Mouse (Mus musculus): ENCODE data around the gene Tet2.

The Tet2 gene

GRCm38 (mm10) chr3:133522289-133522688 lies 22.6 kb downstream of the Tet2 start:
- no peak for DNase-seq (ENCODE audit: low read depth, low spot score)

- DNase-seq (ENCODE audit: low read depth, low spot score), result peak; percentile 94
Measured at GRCm38 (mm10) chr3:133518801-133519200, 26.1 kb downstream of the Tet2 start.

- DNase-seq (ENCODE audit: low read depth, low spot score), result peak; percentile 53
Measured at GRCm38 (mm10) chr3:133518116-133518515, 26.8 kb downstream of the Tet2 start.

- DNase-seq (ENCODE audit: low read depth, low spot score), result peak; percentile 49
Measured at GRCm38 (mm10) chr3:133517406-133517805, 27.5 kb downstream of the Tet2 start.

GRCm38 (mm10) chr3:133516137-133516536 lies 28.8 kb downstream of the Tet2 start:
- no peak for DNase-seq (ENCODE audit: low read depth, low spot score)

- DNase-seq (ENCODE audit: low read depth, low spot score), result peak; percentile 87
Measured at GRCm38 (mm10) chr3:133515204-133515969, 29.6 kb downstream of the Tet2 start.

GRCm38 (mm10) chr3:133514290-133514689 lies 30.6 kb downstream of the Tet2 start:
- no peak for DNase-seq (ENCODE audit: low read depth, low spot score)

GRCm38 (mm10) chr3:133513475-133513874 lies 31.5 kb downstream of the Tet2 start:
- peak; percentile 79 for DNase-seq (ENCODE audit: low read depth, low spot score)

- no peak for DNase-seq (ENCODE audit: low read depth, low spot score)
Measured at GRCm38 (mm10) chr3:133510368-133510767, 34.6 kb downstream of the Tet2 start.

- DNase-seq (ENCODE audit: low read depth, low spot score), result no peak
Measured at GRCm38 (mm10) chr3:133509796-133510195, 35.1 kb downstream of the Tet2 start.

- DNase-seq (ENCODE audit: low read depth, low spot score), result no peak
Measured at GRCm38 (mm10) chr3:133508881-133509280, 36.1 kb downstream of the Tet2 start.

GRCm38 (mm10) chr3:133506289-133506954 lies 38.5 kb downstream of the Tet2 start:
- DNase-seq (ENCODE audit: low read depth, low spot score), result peak; percentile 50

GRCm38 (mm10) chr3:133496953-133497352 lies 48.0 kb downstream of the Tet2 start:
- DNase-seq (ENCODE audit: low read depth, low spot score), result no peak

- no peak for DNase-seq (ENCODE audit: low read depth, low spot score)
Measured at GRCm38 (mm10) chr3:133491370-133491769, 53.6 kb downstream of the Tet2 start.

- no peak for DNase-seq (ENCODE audit: low read depth, low spot score)
Measured at GRCm38 (mm10) chr3:133488022-133488725, 56.8 kb downstream of the Tet2 start.

GRCm38 (mm10) chr3:133482887-133483286 lies 62.1 kb downstream of the Tet2 start:
- DNase-seq (ENCODE audit: low read depth, low spot score), result no peak

- DNase-seq (ENCODE audit: low read depth, low spot score), result no peak
Measured at GRCm38 (mm10) chr3:133478987-133479386, 66.0 kb downstream of the Tet2 start.

GRCm38 (mm10) chr3:133473781-133474180 lies 71.2 kb downstream of the Tet2 start:
- no peak for DNase-seq (ENCODE audit: low read depth, low spot score)

- DNase-seq (ENCODE audit: low read depth, low spot score), result no peak
Measured at GRCm38 (mm10) chr3:133471101-133471500, 73.8 kb downstream of the Tet2 start.

GRCm38 (mm10) chr3:133468883-133469282 lies 76.1 kb downstream of the Tet2 start:
- DNase-seq (ENCODE audit: low read depth, low spot score), result no peak

- no peak for DNase-seq (ENCODE audit: low read depth, low spot score)
Measured at GRCm38 (mm10) chr3:133463233-133463632, 81.7 kb downstream of the Tet2 start.

- DNase-seq (ENCODE audit: low read depth, low spot score), result no peak
Measured at GRCm38 (mm10) chr3:133462485-133462884, 82.5 kb downstream of the Tet2 start.

All from ES-CJ7 (cell line).